Comparison of ENCODE assay signal across 11 mouse cellular contexts in genomic region chr7:119850737-119851136, GRCm38 (mm10). TPM values are rescaled to one million over a fixed set of nuclear protein-coding genes. Genes with fewer than 3 reads are reported as not detected.
DNase-seq lines count a peak whose midpoint lies in the region.
"Had no signal": no experiment of that assay in that cellular context is flagged by ENCODE, and none has a peak within 500 bp of the region (broad histone marks: within the 10 kb centered on the region; RNA-seq: fewer than 3 reads in every experiment).

No protein-coding gene starts in this region.

- no peak overlapping the region for H3K4me3 ChIP-seq in heart, embryonic 10.5 days
- H3K4me3 ChIP-seq: embryonic facial prominence, embryonic 13.5 days; hindbrain, embryonic 12.5 days had no signal

- WGBS in heart, embryonic 10.5 days = 74% methylated on average over 5 of the region's 5 CpGs

- peaks cover 12% of the 10 kb centered on the region; the same call in 1 of the 2 replicates for H3K36me3 ChIP-seq in heart, embryonic 10.5 days

- H3K4me1 ChIP-seq in heart, embryonic 10.5 days = no peaks in the 10 kb centered on the region
- H3K4me1 ChIP-seq: embryonic facial prominence, embryonic 13.5 days; hindbrain, embryonic 12.5 days had no signal

- no peak overlapping the region for H3K27ac ChIP-seq in heart, embryonic 10.5 days
- H3K27ac ChIP-seq: embryonic facial prominence, embryonic 13.5 days; hindbrain, embryonic 12.5 days had no signal

- intact Hi-C loops in heart, postnatal 25 days (cut with DNase I) = no loop called here

- H3K9me3 ChIP-seq in heart, embryonic 10.5 days = no peaks in the 10 kb centered on the region
- H3K9me3 ChIP-seq: embryonic facial prominence, embryonic 13.5 days; hindbrain, embryonic 12.5 days had no signal

- H3K27me3 ChIP-seq in heart, embryonic 10.5 days (ENCODE audit: insufficient read depth, poor library complexity, severe bottlenecking) = no peaks in the 10 kb centered on the region
- H3K27me3 ChIP-seq: embryonic facial prominence, embryonic 13.5 days; hindbrain, embryonic 12.5 days had no signal

- DNase-seq in heart, adult 11 months = peak; percentile 97
- no peak for DNase-seq in heart, embryonic 10.5 days (ENCODE audit: low spot score)
- DNase-seq in adrenal gland, postnatal 14 days = peak; percentile 64
- DNase-seq in heart, postnatal 25 days (ENCODE audit: low spot score) = peak; percentile 51
- peak; percentile 87 for DNase-seq in lung, postnatal 36 days
- DNase-seq in cerebellum, postnatal 36 days = no peak
- DNase-seq in cerebellum, adult 11-12 months = no peak
- no peak for DNase-seq in left cerebral cortex, adult 8-10 months (ENCODE audit: low spot score in 2 of 2)
- DNase-seq: right cerebral cortex, postnatal 4 days had no signal

RNA-seq across cellular contexts. Expression of gene Lyrm1, which starts 44.9 kb away (rescaled TPM):
- 7.7 and 10.8 TPM in 2 replicates for polyA plus RNA-seq in heart, embryonic 10.5 days (2016; fragmentation: Nextera tagmentation; extraction: Ambion mirVana)
- total RNA-seq in adrenal gland, postnatal 14 days (2021) = 7.8 and 11.9 TPM in 2 replicates
- 1 to 10 TPM; 7.8 to 8.1 TPM for total RNA-seq in heart, postnatal 25 days (2021)
- 10 to 100 TPM; 10.2 to 16.2 (median 15.1) TPM for total RNA-seq in left cerebral cortex, adult 8-10 months (2022)

RNA-seq across cellular contexts. Expression of gene Dcun1d3, which starts 45.4 kb away (rescaled TPM):
- polyA plus RNA-seq in heart, embryonic 10.5 days (2016; fragmentation: Nextera tagmentation; extraction: Ambion mirVana) = 7.4 and 10.1 TPM in 2 replicates
- 37.4 and 47.7 TPM in 2 replicates for total RNA-seq in adrenal gland, postnatal 14 days (2021)
- 10 to 100 TPM; 10.9 to 15.1 TPM for total RNA-seq in heart, postnatal 25 days (2021)
- total RNA-seq in left cerebral cortex, adult 8-10 months (2022) = 10 to 100 TPM; 26.3 to 32.1 (median 27.1) TPM

RNA-seq across cellular contexts. Expression of gene Eri2, which starts 56.9 kb away (rescaled TPM):
- polyA plus RNA-seq in heart, embryonic 10.5 days (2016; fragmentation: Nextera tagmentation; extraction: Ambion mirVana) = 17.2 and 17.3 TPM in 2 replicates
- 7.5 and 9.4 TPM in 2 replicates for total RNA-seq in adrenal gland, postnatal 14 days (2021)
- total RNA-seq in heart, postnatal 25 days (2021) = 1 to 10 TPM; 1.3 to 1.7 TPM
- 1 to 10 TPM; 5.7 to 7.5 (median 7.1) TPM for total RNA-seq in left cerebral cortex, adult 8-10 months (2022)

RNA-seq across cellular contexts. Expression of gene Rexo5, which starts 56.9 kb away (rescaled TPM):
- 21.2 and 23.5 TPM in 2 replicates for polyA plus RNA-seq in heart, embryonic 10.5 days (2016; fragmentation: Nextera tagmentation; extraction: Ambion mirVana)
- 6.8 and 13.3 TPM in 2 replicates for total RNA-seq in adrenal gland, postnatal 14 days (2021)
- total RNA-seq in heart, postnatal 25 days (2021) = 1 to 10 TPM; 1.5 to 2.2 TPM
- total RNA-seq in left cerebral cortex, adult 8-10 months (2022) = 1 to 10 TPM; 1.0 to 3.6 (median 2.1) TPM

Comparison
In these comparisons a context has a peak if more than half of its experiments do, and no peak if none do; other contexts are left out.
1. DNase-seq: peak in heart, adult 11 months (single experiment), adrenal gland, postnatal 14 days (single experiment), heart, postnatal 25 days (single experiment) and lung, postnatal 36 days (single experiment); none in heart, embryonic 10.5 days (single experiment), cerebellum, postnatal 36 days (0 of 2), cerebellum, adult 11-12 months (single experiment) and left cerebral cortex, adult 8-10 months (0 of 2).